Mouse (Mus musculus): ENCODE data around the gene Lias.

The Lias gene

GRCm38 (mm10) chr5:65390648-65391644 is at the start of gene Lias, which contains the start of gene Rpl9:
TSS of gene Lias (plus strand) at chr5:65391497.
TSS of gene Rpl9 (minus strand) at chr5:65391444.
- DNase-seq (ENCODE audit: low read depth), result peak; percentile 99

GRCm38 (mm10) chr5:65348168-65348567 is 43.1 kb upstream of the Lias start, which contains the start of gene Klb:
TSS of gene Klb (plus strand) at chr5:65348314.
- DNase-seq (ENCODE audit: low read depth), result no peak

GRCm38 (mm10) chr5:65350508-65350907 is 40.8 kb upstream of the Lias start:
- DNase-seq (ENCODE audit: low read depth), result no peak

DNA sequence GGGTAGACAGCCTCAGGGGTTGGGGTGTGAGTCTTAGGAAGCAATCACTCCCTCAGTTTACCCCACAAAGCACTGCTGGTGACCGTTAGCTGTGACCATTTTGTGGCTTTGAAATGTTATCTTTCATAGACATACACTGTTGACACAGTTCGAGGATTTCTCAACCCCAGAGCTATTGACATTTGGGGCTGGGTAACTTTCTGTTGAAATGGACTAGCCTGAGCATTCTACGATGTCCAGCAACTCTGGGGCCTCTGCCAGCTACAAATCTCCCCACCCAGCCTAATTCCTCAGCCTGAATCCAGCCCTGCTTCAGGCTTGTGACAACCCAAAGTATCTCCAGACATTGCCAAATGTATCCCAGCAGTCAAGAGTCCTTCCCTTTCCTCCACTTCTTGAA is 37.2 kb upstream of the Lias start:
- DNase-seq (ENCODE audit: low read depth), result no peak

DNA sequence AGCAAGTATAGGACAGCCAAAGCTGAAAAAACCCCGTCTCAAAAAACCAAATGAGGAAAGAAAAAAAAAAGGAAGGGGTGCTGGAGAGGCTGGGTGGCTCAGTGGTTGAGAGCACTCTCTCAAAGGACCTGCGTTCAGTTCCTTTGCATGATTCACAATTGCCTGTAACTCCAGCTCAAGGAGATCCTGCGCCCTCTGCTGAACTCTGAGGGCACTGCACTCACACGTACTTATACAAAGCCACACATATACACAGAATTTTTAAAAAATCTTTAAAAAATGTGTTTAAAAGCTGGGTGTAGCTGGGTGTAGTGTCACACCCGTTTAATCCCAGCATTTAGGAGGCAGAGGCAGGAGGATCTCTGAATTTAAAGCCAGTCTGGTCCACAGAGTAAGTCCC is 36.3 kb upstream of the Lias start:
- peak; percentile 34 for DNase-seq (ENCODE audit: low read depth)

GRCm38 (mm10) chr5:65356851-65357250 is 34.4 kb upstream of the Lias start:
- DNase-seq (ENCODE audit: low read depth), result no peak

- no peak for DNase-seq (ENCODE audit: low read depth)
These were observed 33.5 kb upstream of the Lias start for GRCm38 (mm10) chr5:65357771-65358170.

DNA sequence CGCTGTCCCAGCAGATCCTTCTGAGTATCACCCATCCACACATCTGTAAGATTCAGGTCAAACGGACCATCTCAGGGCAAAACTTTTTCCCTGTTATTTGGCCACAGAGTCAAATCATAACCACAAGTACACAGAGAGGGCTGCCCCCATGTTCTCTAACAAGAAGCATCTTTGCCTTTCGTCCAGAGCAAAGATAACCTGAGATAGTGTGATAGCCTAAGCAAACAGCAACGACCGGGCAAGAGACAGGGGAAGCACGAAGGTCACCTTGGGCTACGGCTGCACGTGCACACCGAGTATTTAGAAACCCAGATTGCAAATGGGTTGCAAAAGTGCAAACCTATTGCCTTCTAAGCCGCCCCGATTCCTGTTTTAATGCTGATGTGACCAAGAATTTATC is 23.5 kb upstream of the Lias start:
- no peak for DNase-seq (ENCODE audit: low read depth)

- no peak for DNase-seq (ENCODE audit: low read depth)
These were observed 19.7 kb upstream of the Lias start for GRCm38 (mm10) chr5:65371551-65371950.

DNA sequence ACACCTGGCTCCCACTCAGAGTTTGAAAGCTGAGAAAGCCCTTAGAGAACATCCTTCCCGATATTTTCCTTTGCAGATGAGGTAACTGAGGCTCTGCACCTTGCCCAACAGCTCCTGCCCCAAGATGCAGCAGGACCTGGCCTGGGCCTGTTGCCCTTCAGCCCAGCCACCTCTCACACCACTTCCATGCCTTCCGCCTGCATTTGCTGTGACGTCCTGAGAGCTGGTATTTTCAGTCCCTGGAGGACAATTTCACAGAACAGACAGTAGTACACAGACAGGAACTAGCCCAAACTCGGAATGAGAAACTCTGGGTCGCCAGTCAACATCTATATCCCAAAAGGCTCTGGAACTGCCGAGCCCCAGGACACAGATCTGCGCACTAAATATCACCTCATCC is 16.6 kb upstream of the Lias start:
- no peak for DNase-seq (ENCODE audit: low read depth)

DNA sequence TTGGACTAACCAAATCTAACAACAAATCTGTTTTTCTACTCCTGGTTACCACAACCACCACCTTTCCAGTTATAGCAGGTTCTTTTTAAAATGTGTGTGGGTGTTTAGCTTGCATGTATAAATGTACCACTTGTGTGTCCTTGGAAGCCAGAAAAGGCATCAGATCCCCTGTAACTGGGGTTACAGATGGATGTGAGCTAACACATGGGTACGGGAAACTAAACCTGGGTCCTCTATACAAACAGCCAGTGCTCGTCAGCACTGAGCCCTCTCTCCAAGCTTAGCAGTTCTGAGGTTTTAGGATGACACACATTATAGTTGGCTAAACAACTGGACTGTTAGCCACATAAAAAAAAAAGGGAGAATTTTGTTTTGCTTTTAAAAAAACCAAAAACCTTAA is 5.6 kb upstream of the Lias start:
- no peak for DNase-seq (ENCODE audit: low read depth)

DNA sequence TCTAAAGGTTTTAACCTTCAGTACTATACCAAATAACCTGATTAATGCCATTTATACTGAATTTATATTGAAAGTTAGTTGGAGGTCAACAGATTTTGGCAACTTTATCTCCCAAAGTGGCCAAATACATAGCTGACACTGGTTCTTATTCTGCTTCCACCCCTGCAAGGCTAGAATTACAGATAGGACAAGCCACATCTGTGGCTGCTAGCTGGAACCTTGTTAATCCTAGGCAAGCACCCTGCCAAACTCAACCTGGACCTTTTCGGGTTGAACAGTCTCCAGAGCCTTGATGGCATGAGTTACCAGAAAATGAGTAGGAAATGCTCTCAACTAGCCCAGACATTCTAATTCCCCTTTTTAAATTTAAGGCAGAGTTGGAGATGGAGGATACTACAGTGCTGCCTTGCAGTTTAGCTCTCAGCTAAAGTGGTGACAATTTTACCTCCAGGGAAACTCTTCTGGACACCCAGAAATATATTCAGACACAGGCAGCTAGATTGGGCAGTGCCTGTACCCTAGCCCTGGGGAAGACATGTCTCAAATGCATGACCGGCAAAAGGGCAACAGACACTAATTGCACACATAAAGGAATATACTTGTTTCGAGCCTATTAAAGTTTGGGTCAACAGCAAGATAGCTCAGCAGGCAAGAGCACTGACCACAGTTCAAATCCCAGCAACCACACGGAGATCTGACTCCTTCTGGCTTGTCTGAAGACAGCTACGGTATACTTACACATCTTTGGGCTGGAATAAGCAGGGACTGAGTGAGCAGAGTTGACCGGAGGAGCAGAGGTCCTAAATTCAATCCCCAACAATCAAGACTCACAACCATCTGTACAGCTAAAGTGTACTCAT is 4.1 kb upstream of the Lias start:
- DNase-seq (ENCODE audit: low read depth), result peak; percentile 11

DNA sequence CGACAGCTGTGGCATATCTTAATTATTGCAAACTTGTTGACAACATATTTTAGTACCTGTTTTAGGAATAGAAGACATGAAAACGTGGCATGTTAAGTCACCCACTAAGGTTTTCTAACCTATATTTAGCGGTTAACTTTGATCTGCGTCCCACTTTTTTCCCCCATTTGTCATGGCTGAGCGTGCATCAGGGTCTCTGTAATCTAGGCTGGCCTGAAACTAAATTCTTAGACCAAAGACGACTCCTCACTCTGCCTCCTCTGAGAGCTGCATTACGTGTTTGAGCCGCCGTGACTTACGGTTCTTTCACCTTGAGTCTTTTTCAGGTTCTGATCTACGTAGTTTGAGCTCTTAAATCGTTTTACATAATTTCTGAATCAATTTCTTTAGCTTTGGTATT is 456 bp downstream of the Lias start:
- DNase-seq (ENCODE audit: low read depth), result peak; percentile 48

DNA sequence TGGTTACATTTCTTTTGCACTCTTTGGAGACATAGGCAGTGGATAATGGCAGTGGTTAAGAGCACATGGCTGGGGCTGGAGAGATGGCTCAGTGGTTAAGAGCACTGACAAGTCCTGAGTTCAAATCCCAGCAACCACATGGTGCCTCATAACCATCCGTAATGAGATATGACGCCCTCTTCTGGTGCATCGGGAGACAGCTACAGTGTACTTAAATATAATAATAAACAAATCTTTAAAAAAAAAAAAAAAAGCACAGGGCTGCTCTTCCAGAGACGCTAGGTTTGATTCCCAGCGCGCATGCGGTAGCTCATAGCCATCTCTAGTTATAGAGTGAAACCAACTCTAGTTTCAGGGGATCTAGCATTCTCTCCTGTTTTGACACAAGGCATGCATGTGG is 3.1 kb downstream of the Lias start:
- DNase-seq (ENCODE audit: low read depth), result no peak

DNA sequence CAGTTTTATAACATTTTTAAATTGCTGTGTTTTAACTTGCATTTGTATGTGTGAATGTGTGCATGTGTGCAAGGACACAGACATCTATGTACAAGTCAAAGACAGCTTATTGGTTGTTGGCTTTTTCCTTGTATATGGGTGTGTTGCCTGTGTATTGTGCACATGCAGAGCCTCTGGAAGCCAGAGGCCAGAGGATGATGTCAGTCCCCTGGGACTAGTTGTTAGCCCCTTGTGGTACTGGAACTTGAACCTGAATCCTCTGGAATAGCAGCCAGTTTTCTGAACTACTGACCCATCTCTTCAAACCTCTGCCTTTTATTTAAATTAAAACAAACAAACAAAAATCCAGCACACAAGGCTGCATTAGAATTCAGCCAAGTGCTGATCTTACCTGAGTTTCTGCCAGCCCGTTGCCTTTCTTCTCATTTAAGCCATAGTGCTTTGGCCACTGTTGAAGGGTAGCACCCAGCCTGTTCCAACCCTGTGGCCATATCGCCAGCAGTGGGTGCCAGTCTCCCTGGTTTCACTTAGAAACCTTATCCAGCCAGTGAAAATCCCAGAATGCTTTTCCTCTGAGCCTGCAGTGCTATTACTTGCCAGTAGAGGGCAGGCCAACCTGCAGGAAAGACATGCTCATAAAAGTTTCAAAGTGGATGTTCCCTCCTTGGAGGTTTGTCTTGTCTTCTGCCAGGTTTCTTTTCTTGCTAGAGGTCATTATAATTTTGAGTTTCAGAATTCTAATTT is 10.1 kb downstream of the Lias start:
- DNase-seq (ENCODE audit: low read depth), result peak; percentile 94

DNA sequence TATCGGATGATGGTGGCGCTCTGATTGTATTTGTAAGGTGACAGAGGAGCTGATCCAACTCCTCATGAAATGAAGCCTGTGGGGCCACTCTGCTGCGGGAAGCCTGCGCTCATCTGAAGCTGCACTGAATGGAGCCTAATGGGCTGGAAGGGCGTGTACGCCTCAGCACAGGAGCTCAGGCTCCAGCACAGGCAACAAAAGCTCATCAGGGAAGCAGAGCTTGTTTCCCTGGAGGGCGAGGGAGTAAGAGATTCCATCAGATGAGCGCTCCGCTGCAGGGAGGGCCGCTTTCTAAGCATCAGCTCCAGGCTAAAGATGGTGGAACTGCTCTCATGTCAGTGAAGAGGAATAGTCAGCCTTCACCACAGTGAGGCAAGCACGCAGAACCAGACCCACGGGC is 16.7 kb downstream of the Lias start:
- DNase-seq (ENCODE audit: low read depth), result no peak

DNA sequence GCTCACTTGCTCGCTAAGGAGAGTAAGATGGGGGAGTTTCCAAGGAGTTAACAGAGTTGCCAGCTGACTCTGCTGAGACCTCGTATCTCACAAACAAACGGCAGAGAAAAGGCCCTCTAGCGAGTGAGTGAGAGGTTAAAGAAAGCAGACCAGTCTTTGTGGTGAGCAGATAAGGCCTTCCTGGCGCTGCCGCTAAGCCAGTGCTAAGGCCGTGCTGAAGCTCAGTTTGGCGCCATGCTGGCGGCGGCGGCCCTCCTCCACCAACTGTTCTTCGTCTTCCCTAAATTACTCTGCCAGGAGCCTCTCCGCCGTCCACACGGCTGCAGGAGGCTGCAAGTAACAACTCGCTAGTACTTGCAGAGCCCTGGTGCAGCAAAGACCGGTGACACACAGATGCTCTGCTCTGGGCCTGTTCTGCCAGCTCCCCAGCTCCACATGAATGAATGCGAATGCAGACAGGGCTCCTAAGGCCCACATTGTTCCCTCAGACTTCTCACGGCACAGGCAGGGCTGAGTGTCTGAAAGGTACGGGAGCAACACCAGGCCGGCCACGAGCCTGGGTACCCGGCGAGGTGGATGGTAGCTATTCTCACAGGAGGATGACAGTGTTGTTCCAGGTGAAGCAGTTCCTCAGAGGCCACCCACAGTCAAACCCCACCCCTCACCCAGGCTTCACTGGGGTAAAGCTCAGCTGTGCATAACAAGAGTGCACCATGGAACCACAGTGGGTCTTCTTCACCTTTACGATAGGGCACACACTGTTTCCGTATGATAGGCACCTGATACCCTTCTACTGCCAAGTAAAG is 24.6 kb downstream of the Lias start:
- DNase-seq (ENCODE audit: low read depth), result no peak

DNA sequence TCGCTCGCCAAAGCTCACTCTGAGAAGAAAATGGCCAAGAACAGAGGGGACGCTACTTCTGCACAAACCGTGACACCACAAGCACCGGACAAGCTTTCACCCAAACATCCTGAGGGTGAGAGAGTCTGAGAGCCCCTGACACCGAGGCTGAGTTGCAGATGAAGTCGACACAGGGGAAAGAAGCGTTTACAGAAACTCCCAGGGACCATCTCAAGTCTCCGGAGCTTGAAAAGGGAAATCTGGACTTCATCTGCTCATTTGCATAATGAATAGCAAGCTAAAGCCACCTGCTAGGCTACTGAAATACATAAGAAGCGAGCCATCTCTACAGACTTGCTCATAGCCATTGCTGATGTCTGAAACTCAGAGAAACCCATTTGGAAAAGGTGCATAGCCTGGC is 27.8 kb downstream of the Lias start:
- no peak for DNase-seq (ENCODE audit: low read depth)

DNA sequence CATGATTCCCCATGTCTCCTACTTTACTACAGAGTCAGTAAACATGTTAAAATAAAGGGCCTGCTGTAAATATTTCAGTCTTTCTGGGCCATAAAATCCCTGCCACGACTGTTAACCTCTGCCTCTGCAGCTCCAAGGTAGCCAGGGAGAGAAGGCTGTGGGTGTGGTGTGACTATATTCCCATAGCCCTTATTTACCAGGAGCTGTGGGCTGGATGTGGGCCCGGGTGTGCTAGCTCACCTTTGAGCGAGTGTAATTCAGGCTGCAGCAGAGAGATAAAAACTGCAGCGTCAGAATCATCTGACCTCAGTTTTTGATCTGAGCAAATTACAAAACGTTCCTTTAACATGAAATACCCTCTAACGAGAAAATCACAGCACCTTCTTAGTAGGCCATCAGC is 29.5 kb downstream of the Lias start:
- DNase-seq (ENCODE audit: low read depth), result no peak

DNA sequence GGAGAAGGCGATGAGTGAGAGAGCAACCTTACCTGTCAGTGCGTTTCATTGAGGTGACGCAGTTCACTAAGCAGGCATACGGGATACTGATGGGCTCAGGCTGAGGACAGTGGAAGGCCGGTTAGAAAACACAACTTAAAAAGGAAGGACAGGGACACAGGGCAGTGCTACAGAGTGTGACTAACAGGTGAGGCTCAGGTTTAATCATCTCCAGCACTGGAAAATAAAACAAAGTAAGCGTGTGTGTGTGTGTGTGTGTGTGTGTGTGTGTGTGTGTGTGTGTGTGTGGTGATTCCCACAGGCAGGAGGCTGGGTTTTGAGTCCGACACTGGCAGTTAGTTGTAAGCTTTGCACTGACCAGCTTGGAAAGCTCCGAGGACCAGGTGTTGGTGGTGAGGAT is 31.5 kb downstream of the Lias start:
- no peak for DNase-seq (ENCODE audit: low read depth)

DNA sequence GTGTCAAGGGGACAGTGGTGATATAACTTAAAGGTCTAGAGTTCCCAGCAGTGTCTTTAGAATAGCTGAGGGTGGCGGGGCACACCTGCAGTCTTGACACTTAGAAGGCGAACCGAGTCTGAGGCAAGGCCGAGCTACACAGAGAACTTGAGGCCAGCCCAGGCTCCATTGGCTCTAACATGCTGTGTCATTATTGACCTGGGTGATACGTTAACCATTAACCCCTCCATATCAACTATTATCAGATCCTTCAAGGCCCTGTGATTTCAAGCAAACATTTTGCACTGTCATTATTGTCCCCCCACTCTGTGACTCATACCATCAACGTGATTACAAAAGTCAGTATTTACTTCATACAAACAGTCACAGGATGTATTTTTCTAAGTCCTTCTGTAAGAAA is 32.9 kb downstream of the Lias start:
- DNase-seq (ENCODE audit: low read depth), result no peak

All from NIH3T3 (cell line).